Mouse (Mus musculus) heart, adult 9 months (tissue): Measurements from ENCODE around the gene Sgf29.
"Not testable (repeated sequence)": the region's sequence is repeated elsewhere in the genome, so short reads cannot be mapped to it uniquely, and the experiment has no call there.

Source experiments
- DNase-seq, 2 experiments: peaks; one replicate each; pipeline ENCODE4 v3.0.0; 2022; ENCODE audit warnings: low spot score in 2 of 2

The Sgf29 gene

DNA sequence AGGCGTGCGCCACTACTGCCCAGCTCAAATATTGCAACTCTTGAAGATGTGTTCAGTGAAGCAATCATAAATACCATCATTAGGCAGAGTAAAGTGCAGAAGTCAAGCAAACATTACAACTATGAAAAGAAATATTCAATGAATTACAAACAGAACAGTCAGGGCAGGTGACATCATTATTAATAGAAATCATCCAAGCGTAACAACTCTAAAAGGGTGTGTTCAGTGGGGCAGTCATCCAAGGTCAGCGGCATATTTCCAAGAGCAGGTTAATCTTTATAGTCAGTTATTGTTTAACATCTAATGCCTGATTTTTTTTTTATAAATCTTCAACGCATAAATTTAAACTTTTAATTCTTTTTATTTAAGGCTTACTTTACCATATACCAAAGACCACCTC is 32.1 kb downstream of the Sgf29 start:
- DNase-seq = no peak

DNA sequence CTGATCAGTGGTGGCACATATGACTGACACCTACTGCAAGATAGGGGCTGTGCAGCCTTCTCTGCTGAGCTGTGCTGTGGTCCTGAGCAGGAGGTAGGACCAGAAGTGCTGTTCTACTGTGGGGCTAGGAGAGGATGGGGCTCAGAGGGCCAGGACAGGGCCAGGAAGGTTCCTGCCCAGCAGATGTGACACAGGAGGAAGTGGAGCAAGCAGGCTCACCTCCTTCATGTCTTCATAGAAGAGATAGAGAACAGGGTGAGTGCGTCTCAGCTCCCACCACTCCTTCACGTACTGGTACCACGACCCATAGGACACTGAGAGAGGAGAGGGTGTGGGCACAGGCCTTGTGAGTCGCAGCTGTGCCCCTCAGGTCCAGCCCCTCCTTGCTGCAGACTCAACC is 39.0 kb downstream of the Sgf29 start:
- not testable (repeated sequence) for DNase-seq

GRCm38 (mm10) chr7:126689021-126689420 is 39.9 kb downstream of the Sgf29 start:
- no peak for DNase-seq

DNA sequence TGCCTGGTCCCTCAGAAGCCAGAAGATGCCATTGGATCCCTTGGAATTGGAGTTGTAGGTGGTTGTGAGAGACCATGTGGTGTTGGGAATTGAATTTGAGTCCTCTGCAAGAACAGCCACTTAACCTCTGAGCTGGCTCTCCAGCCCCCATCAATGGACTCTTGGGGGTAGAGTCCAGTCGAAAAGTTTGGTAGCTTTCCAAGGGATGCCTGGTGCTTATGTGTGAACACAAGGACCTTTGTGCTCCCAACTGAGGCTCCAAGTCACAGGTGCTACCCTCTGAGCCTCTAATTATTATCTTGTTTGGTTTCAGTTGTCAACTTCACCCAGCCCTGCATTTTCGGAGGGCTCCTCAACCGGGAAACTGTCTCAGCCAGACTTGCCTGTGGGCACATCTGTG is 41.6 kb downstream of the Sgf29 start:
- DNase-seq = no peak

- no peak for DNase-seq
These were observed 42.6 kb downstream of the Sgf29 start for GRCm38 (mm10) chr7:126691676-126692075.

GRCm38 (mm10) chr7:126692426-126692825 is 43.3 kb downstream of the Sgf29 start:
- DNase-seq = no peak

GRCm38 (mm10) chr7:126693256-126693655 is 44.1 kb downstream of the Sgf29 start:
- DNase-seq = peak; percentile 52 to 79

GRCm38 (mm10) chr7:126693781-126694180 is 44.7 kb downstream of the Sgf29 start:
- DNase-seq = no peak

DNA sequence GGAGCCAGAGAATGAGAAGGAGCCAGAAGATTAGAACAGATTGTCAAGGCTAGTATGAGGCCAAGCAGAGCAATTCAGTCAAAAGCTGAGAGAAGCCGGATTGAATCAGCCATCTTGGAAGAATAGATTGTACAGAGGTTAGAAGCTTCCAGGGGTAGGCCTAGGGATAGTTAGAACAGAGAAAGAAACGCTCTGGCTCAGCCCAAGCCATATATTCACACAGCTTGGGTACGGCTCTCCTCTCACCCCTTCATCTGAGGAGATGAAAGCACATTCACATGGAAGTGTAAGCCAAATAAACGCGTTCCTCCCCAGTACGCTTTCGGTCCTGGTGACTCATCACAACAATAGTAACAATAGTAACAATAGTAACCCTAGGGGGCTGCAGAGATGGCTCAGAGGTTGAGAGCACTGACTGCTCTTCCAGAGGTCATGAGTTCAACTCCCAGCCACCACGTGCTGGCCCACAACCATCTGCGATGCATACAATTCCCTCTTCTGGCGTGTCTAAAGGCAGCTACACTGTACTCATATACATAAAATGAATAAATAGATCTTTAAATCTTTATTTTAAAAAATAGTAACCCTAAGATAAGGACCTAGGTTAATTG is 45.4 kb downstream of the Sgf29 start:
- DNase-seq = no peak

DNA sequence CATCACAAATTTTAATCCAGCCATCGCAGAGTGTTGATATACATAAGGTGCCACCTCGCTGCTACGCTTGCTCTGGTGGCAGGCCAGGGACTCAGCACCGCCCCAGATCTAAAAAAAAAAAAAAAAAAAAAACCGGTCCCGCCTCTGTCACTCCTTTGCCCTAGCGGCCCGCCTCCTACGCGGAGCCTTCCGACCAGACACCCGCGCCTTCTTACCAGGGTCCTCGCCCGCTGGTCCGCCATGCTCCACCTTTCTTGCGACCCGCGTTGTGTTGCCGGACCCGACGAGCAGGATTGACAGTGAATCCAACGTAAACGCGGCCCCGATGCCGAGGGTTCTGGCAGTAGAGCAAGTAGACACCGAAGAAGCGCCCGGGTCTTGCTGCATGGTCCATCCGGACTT is 46.1 kb downstream of the Sgf29 start, which contains the start of gene Bola2:
Gene Bola2 (plus strand): TSS at position 192 of the 402 bp plus-strand sequence.
- DNase-seq = peak; percentile 68 to 72

GRCm38 (mm10) chr7:126695631-126696207 is 46.6 kb downstream of the Sgf29 start, which contains the start of gene Slx1b:
Gene Slx1b (minus strand): TSS chr7:126695784.
- peak; percentile 94 to 97 for DNase-seq

DNA sequence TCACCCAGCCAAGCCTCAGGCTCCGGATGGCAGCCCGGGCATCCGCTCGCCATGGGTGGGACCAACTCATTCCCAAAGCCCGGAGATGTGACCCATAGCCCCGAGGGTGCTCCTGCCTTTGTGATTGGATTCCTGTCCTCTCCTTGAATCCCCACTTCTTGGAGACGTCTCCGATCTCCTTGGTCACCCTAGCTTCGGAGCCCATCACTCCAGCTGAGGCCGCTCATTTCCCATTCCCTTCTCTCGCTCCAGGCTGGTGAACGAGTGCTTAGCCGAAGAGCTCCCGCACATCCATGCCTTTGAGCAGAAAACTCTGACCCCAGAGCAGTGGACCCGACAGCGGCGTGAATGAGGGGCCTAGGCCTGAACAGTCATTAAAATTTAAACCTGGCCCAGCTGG is 47.2 kb downstream of the Sgf29 start:
- DNase-seq = no peak

- DNase-seq = no peak
These were observed 47.8 kb downstream of the Sgf29 start for GRCm38 (mm10) chr7:126696886-126697285.

GRCm38 (mm10) chr7:126697838-126698237 is 48.7 kb downstream of the Sgf29 start:
- DNase-seq = no peak

DNA sequence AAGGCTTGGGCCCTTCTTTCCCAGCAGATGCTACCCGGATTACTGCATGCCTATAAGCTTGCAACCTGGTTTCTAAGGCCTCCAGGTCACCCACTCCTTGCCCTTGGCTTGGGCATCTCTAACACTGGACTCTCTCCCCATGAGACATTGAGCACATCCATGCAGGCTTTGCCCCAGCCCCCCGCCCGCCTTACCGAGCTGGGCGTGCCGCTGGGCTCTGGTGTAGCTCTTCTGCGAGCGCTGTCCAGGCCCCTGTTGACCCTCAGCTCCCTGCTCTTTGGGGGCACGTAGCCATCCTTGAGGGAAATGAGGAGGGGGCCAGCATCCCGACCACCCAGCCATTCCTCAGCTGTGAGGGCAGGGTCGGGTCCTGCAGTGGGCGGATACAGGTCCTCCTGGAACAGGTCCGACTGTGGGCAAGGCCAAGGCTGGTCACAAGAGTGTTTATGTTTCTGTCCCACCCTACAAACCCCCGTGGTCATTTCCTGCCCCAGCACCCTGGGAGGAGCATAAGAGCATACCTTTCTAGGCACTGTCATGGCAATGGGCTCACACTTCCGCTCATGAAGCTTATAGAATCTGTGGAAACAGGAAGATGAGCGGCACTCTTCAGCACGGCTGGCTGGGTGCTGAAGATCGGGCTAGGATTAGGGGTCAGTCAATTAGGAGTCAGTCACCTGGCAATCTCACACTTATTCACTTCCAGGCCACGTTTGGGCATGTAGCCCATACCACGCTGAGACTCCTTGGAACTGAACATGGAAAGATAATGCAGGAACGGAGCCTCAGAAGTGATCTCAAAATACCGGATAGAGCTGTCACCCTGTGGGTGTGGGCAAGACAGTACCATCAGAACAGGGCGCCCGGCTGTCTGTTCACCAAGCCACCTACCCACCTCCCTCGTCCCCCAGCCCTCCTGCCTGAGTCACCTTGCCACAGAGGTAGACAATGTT is 51.2 kb downstream of the Sgf29 start:
- DNase-seq = no peak

GRCm38 (mm10) chr7:126701070-126701469 is 52.0 kb downstream of the Sgf29 start:
- DNase-seq = peak; percentile 75 to 83

GRCm38 (mm10) chr7:126701559-126702357 is 52.6 kb downstream of the Sgf29 start:
- no peak for DNase-seq

DNA sequence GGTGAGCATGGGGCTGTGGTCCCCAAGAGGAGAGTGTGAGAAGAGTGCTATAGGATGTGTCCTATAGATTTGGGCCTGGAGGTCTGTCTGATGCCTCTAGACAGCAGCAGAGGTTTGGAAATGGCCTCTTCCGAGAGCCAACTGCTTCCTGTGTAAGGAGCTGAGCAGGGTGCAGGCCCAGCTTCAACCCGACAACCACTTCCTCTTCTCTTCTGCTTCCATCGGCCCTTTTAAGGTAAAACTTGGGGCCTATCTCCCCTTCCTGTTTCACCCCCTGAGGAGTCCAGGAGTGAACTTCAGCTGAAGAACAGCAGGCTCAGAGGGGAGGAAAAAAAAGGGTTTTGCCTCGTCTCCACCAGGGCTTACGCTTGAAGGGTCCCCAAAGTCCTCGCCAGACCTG is 53.2 kb downstream of the Sgf29 start:
- peak in 1 of 2 experiments; percentile 50 for DNase-seq

DNA sequence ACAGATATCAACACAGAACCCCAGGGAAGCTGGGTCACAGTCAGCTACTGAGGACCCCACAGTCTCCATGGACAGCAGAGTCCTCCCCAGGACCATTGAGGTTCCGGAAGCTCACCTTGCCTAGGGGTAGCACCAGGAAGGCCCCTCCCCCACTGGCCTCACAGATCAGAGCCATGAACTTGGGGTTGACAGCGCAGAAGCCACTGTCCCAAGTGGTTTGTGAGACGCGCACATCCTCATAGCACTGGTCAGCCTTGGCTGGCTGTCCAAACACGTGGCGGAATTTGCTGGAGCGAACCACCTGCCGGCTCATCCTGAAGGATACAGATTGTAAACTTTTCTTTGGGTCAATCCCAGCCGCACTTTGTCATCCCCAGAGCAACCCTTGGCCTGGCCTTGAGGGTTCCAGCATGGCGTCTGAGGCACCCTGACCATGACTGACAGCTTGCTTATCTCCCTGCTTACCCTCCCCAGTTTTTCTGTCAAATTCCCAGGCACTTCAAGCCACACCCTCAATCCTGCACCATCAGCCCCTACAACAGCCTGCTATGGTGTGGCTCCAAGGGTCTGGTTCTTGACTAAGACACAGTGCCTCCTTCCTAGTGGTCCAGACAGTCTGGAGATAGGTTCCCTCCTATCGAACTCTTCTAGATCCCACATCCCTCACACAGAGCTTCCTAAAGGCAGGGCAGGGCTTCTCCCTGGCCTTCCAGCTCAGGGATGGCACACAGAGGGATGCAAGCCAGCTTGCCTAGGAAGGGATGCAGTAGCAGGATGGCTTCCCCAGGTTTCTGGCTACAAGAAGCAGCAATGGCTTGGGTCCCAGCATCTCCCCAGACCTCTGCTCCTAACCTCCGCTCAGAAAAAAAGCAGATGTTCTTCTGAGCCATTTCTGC is 54.0 kb downstream of the Sgf29 start:
- no peak for DNase-seq

DNA sequence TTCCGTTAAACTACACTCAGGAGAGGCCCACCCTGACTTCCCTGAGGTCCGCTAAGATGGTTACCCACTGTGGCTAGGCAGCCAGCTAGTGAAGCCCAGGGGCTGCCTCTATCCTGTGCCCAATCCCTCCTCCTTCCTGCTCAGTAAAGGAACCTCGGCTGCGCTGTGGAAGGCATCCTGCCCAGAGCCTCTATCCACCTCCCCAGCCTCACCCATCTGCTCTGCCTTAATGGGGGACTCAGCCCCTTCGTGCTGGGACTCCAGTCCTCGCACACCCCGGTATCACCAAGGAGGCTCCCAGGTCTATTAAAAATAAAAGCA is 54.6 kb downstream of the Sgf29 start:
- no peak for DNase-seq
